Mouse (Mus musculus): ENCODE data around the gene Yars. TPM values are rescaled to one million over a fixed set of nuclear protein-coding genes. Genes with fewer than 3 reads are reported as not detected.

Gene Yars
- polyA plus RNA-seq, 1 experiment from 2014 or later, result 80.5 TPM

DNA sequence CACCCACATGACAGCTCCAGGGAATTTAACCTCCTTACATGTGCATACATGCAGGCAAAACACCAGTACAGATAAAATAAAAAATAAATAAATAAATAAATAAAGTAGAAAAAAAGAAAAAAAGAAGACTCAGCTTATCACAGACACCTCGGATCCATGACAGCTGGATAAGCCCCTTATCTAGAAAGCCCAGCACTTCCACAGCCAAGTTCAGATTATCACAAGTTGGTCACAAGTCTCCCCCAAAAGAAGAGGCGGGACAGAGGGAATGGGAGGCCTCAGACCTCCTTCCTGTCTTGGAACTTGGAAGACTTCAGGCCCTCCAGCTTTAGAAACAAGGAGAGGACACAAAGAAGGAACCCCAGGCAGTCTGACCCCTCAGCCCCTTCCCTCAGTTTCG is 45.6 kb downstream of the Yars start:
- ATAC-seq (ENCODE audit: insufficient number of reproducible peaks, low FRiP score, low TSS enrichment, low read depth), result no peak
- 0 out of 2 replicates have a peak overlapping the region, but pooled peaks have one; percentile 51 for H3K27ac ChIP-seq
- 80% methylated on average over 3 of the region's 3 CpGs for WGBS

GRCm38 (mm10) chr4:129236236-129236813 is 46.8 kb downstream of the Yars start:
- H3K4me1 ChIP-seq, result peaks cover 59% of the 10 kb centered on the region
- H3K27ac ChIP-seq, result no peak overlapping the region
- no peak overlapping the region for H3K4me2 ChIP-seq
- H3K9ac ChIP-seq, result no peak overlapping the region
- WGBS, result 73% methylated on average over 8 of the region's 8 CpGs
- no peak for ATAC-seq (ENCODE audit: insufficient number of reproducible peaks, low FRiP score, low TSS enrichment, low read depth)
- H3K27me3 ChIP-seq, result no peaks in the 10 kb centered on the region
- no peak overlapping the region for H3K4me3 ChIP-seq
- no peaks in the 10 kb centered on the region for H3K36me3 ChIP-seq
- H3K9me3 ChIP-seq, result no peaks in the 10 kb centered on the region

More for the DNA sequence above, 45.6 kb downstream of the Yars start:
- Histone ChIP-seq H3K36me3 (no peaks in the 10 kb centered on the region), H3K4me3 (no peak overlapping the region), H3K4me2 (no peak overlapping the region), H3K4me1 (peaks cover 60% of the 10 kb centered on the region), H3K9ac (no peak overlapping the region), H3K9me3 (no peaks in the 10 kb centered on the region), H3K27me3 (no peaks in the 10 kb centered on the region)

DNA sequence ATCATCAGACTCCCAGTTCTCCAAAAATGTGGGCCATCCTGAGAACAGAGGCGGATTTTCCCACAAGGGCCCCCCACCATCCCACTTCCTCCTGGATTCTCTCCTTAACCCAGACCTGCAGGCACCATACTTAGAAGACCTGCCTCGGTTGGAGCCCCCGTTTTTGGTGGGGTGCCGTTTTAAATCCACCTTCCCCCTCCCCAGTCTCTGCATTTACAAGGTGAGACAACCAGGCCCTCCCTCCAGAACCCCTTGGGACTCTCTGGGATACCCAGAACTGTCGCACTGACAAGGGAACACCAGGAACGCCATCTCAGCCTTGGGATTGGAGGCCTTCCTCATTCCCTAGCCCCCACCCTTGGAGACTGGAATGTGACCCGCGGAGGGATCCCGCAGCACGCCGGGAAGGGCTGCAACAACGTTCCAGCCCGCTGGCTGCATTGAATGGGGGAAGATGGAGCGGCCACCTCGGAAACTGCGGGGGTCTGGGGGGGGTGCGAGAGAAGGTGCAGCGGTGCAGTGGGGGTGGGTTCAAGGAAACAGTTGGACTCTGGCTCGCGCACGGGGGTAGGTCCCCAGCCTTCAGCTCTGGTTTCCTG is 48.4 kb downstream of the Yars start:
- H3K27ac ChIP-seq, result peak overlapping the region; percentile 72
- H3K4me1 ChIP-seq, result peaks cover 60% of the 10 kb centered on the region
- no peaks in the 10 kb centered on the region for H3K9me3 ChIP-seq
- no peaks in the 10 kb centered on the region for H3K27me3 ChIP-seq
- WGBS, result 6% methylated on average over 21 of the region's 21 CpGs
- peak overlapping the region; percentile 76 for H3K4me3 ChIP-seq
- peak overlapping the region; percentile 69; the same call in 1 of the 2 replicates for H3K9ac ChIP-seq
- H3K4me2 ChIP-seq, result peak overlapping the region; percentile 94
- no peak for ATAC-seq (ENCODE audit: insufficient number of reproducible peaks, low FRiP score, low TSS enrichment, low read depth)
- no peaks in the 10 kb centered on the region for H3K36me3 ChIP-seq

DNA sequence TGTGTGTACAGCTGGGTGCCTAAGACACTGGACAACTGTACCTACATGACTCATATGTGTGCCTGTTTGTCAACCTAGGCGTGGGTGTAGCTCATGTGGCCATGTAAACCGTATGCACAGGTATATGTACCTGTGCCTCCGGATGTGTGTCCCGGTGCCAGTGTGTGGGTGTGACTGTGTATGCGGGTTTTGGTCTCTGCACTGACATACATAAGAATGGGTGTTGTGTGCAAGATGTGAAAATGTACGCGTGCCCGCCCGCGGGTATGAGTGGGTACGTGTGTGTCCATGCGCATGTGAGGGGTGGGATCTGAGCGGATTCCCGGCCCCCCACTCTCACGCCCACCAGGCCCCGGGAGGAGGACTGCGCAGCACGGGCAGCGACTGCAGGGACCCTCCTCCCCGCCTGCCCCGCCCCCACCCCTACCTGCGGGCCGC is 49.0 kb downstream of the Yars start:
- H3K36me3 ChIP-seq, result no peaks in the 10 kb centered on the region
- peak overlapping the region; percentile 69 for H3K9ac ChIP-seq
- ATAC-seq (ENCODE audit: insufficient number of reproducible peaks, low FRiP score, low TSS enrichment, low read depth), result peak; percentile 5; the same call in 1 of the 2 replicates
- peaks cover 60% of the 10 kb centered on the region for H3K4me1 ChIP-seq
- no peaks in the 10 kb centered on the region for H3K9me3 ChIP-seq
- no peaks in the 10 kb centered on the region for H3K27me3 ChIP-seq
- peak overlapping the region; percentile 72 for H3K27ac ChIP-seq
- peak overlapping the region; percentile 76 for H3K4me3 ChIP-seq
- under 1% methylated on average over 22 of the region's 23 CpGs for WGBS
- H3K4me2 ChIP-seq, result peak overlapping the region; percentile 94

GRCm38 (mm10) chr4:129239075-129239474 is 49.5 kb downstream of the Yars start:
- peak; percentile 77 for ATAC-seq (ENCODE audit: insufficient number of reproducible peaks, low FRiP score, low TSS enrichment, low read depth)
- peaks cover 60% of the 10 kb centered on the region for H3K4me1 ChIP-seq
- H3K36me3 ChIP-seq, result no peaks in the 10 kb centered on the region
- H3K4me2 ChIP-seq, result peak overlapping the region; percentile 94
- peak overlapping the region; percentile 76 for H3K4me3 ChIP-seq
- peak overlapping the region; percentile 72 for H3K27ac ChIP-seq
- H3K9me3 ChIP-seq, result no peaks in the 10 kb centered on the region
- WGBS, result under 1% methylated on average over 17 of the region's 29 CpGs
- no peaks in the 10 kb centered on the region for H3K27me3 ChIP-seq
- peak overlapping the region; percentile 69 for H3K9ac ChIP-seq

GRCm38 (mm10) chr4:129241898-129242297 is 52.3 kb downstream of the Yars start:
- Histone ChIP-seq H3K36me3 (no peaks in the 10 kb centered on the region), H3K27me3 (peaks cover 15% of the 10 kb centered on the region), H3K9me3 (no peaks in the 10 kb centered on the region), H3K9ac (no peak overlapping the region), H3K4me2 (no peak overlapping the region), H3K27ac (peak overlapping the region; percentile 73), H3K4me3 (no peak overlapping the region), H3K4me1 (peaks cover 51% of the 10 kb centered on the region)
- ATAC-seq (ENCODE audit: insufficient number of reproducible peaks, low FRiP score, low TSS enrichment, low read depth), result 0 out of 2 replicates have a peak, but pooled peaks have one; percentile 2
- WGBS, result 16% methylated on average over 7 of the region's 7 CpGs

GRCm38 (mm10) chr4:129242327-129242726 is 52.8 kb downstream of the Yars start:
- no peak overlapping the region for H3K9ac ChIP-seq
- peak overlapping the region; percentile 73 for H3K27ac ChIP-seq
- no peak overlapping the region for H3K4me3 ChIP-seq
- no peaks in the 10 kb centered on the region for H3K36me3 ChIP-seq
- no peak overlapping the region for H3K4me2 ChIP-seq
- H3K9me3 ChIP-seq, result no peaks in the 10 kb centered on the region
- H3K27me3 ChIP-seq, result peaks cover 18% of the 10 kb centered on the region
- 0 out of 2 replicates have a peak, but pooled peaks have one; percentile 9 for ATAC-seq (ENCODE audit: insufficient number of reproducible peaks, low FRiP score, low TSS enrichment, low read depth)
- 35% methylated on average over 4 of the region's 4 CpGs for WGBS
- peaks cover 50% of the 10 kb centered on the region for H3K4me1 ChIP-seq

DNA sequence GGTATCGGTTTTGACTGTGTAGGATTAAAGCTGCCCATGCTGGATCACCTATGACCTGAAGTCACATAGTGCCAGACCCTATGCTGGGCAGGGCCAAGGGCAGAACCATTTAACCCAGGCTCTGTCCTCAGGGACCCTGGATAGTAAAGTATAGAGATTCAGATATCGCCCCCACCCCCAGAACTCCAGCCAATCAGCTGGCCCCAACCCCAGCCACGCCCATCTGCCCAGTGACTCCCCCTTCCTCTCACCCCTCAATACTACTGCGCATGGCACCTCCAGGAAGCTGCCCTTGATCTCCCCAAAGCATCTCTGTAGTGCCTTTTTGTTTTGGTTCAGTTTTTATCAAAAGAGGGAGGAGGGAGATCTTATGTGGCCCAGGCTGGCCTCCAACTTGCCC is 53.2 kb downstream of the Yars start:
- Histone ChIP-seq H3K4me1 (peaks cover 51% of the 10 kb centered on the region), H3K9ac (no peak overlapping the region)
- ATAC-seq (ENCODE audit: insufficient number of reproducible peaks, low FRiP score, low TSS enrichment, low read depth), result no peak

DNA sequence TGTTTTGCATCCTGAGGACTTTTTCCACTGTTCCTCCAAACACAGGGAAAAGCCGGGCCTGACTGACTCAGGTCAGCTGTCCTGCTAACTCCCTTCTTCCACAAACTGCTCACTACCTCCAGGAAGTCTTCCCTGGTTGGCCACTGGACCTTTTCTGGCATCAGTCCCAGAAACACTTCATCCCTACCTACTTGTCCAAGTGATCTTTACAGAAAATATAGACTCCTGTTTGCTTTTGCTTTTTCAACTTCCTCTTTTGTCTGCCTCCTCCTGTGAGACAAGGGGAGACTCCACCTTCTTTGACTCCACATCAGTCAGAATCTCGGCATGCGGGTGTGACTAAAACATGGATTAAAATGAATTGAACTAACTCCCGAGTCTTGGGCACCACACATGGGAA is 55.2 kb downstream of the Yars start:
- 58% methylated on average over 4 of the region's 4 CpGs for WGBS
- H3K36me3 ChIP-seq, result no peaks in the 10 kb centered on the region
- H3K4me2 ChIP-seq, result no peak overlapping the region
- no peak overlapping the region for H3K4me3 ChIP-seq
- no peak for ATAC-seq (ENCODE audit: insufficient number of reproducible peaks, low FRiP score, low TSS enrichment, low read depth)
- H3K9ac ChIP-seq, result no peak overlapping the region
- peaks cover 45% of the 10 kb centered on the region for H3K4me1 ChIP-seq
- H3K27ac ChIP-seq, result no peak overlapping the region
- H3K9me3 ChIP-seq, result no peaks in the 10 kb centered on the region
- H3K27me3 ChIP-seq, result peaks cover 37% of the 10 kb centered on the region

More for the DNA sequence above, 53.2 kb downstream of the Yars start:
- Histone ChIP-seq H3K27ac (peak overlapping the region; percentile 73), H3K4me2 (no peak overlapping the region), H3K36me3 (no peaks in the 10 kb centered on the region), H3K27me3 (peaks cover 22% of the 10 kb centered on the region), H3K4me3 (no peak overlapping the region), H3K9me3 (no peaks in the 10 kb centered on the region)
- 30% methylated on average over 4 of the region's 4 CpGs for WGBS

GRCm38 (mm10) chr4:129246360-129247301 is 57.1 kb downstream of the Yars start:
- 44% methylated on average over 15 of the region's 15 CpGs for WGBS
- no peak overlapping the region for H3K9ac ChIP-seq
- H3K9me3 ChIP-seq, result no peaks in the 10 kb centered on the region
- no peak overlapping the region for H3K27ac ChIP-seq
- H3K4me2 ChIP-seq, result peak overlapping the region; percentile 96
- H3K4me3 ChIP-seq, result peak overlapping the region; percentile 61; the same call in 1 of the 2 replicates
- H3K4me1 ChIP-seq, result peaks cover 51% of the 10 kb centered on the region
- no peaks in the 10 kb centered on the region for H3K36me3 ChIP-seq
- ATAC-seq (ENCODE audit: insufficient number of reproducible peaks, low FRiP score, low TSS enrichment, low read depth), result no peak
- H3K27me3 ChIP-seq, result peaks cover 48% of the 10 kb centered on the region

DNA sequence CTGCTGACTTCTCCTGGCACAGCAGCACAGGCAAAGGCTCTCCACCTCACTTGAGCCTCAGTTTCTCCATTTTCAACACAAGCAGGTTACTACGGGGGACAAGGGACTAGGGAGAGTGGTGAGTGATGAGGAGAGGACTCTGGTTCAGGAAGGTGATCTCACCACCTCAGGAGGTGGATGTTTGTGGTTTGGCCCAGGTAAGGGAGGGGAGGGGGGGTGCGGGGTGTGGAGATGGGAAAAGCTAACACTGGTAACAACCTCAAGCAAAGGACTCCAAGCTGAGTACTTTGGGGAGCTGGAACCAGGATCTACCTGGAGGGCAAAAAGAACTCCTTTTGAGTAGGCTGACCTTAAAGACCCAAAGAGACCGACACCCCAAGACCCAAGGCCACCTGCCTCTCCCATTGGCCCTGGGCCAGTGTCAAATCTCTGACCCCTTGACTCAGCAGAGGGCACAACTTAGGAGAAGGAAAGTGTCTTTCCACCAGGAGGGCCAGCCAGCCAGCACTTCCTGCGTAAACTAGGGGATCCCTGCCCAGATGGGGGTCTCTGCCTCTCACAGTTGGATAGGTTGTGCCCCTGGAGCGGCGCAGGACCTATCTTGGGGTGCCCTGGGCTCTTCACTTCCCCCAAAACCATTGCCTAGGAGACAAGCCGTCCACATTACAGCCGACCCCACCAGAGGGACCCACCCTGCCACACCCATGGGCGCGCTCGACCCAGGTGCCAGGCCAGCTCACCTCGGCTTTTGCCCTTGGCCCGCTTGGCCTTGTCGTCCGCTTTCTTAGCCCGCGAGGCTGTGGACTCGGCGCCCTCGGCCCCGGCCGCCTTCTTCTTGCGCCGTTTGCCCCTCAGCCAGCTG is 58.1 kb downstream of the Yars start:
- Histone ChIP-seq H3K9ac (peak overlapping the region; percentile 51), H3K4me1 (peaks cover 43% of the 10 kb centered on the region), H3K4me3 (peak overlapping the region; percentile 61), H3K27me3 (peaks cover 48% of the 10 kb centered on the region), H3K9me3 (no peaks in the 10 kb centered on the region), H3K27ac (peak overlapping the region; percentile 33; the same call in 1 of the 2 replicates), H3K36me3 (no peaks in the 10 kb centered on the region), H3K4me2 (peak overlapping the region; percentile 96)
- ATAC-seq (ENCODE audit: insufficient number of reproducible peaks, low FRiP score, low TSS enrichment, low read depth), result no peak
- 9% methylated on average over 24 of the region's 24 CpGs for WGBS
